Mouse (Mus musculus): ENCODE results near the gene Plekha8. TPM values are rescaled to one million over a fixed set of nuclear protein-coding genes. Genes with fewer than 3 reads are reported as not detected.

Gene Plekha8
- 10 to 100 TPM; 10.8 to 13.4 TPM for total RNA-seq (2021)
- long read RNA-seq, experiment 1, full-length matches to known transcripts: 5 of 8 reads
- long read RNA-seq, experiment 1, partial matches to known transcripts: 2 of 8 reads
- long read RNA-seq, experiment 1, other reads (novel, unspliced or antisense): 1 of 8 reads
- long read RNA-seq, experiment 2, full-length matches to known transcripts: 10 of 15 reads
- long read RNA-seq, experiment 2, partial matches to known transcripts: 0 of 15 reads
- long read RNA-seq, experiment 2, other reads (novel, unspliced or antisense): 5 of 15 reads

- peak; percentile 52 for TF ChIP-seq CTCF (conservative IDR thresholded peaks at IDR 0.05)
- H3K27ac ChIP-seq: peak within 1 kb of the TSS; percentile 82
- peak; percentile 90 to 94 for DNase-seq (ENCODE audit: low spot score in 2 of 2)
Observed at GRCm38 (mm10) chr6:54594469-54595329, at the start of gene Plekha8. Gene Plekha8 (plus strand): TSS chr6:54595111.

GRCm38 (mm10) chr6:54548314-54549019 lies 46.4 kb upstream of the Plekha8 start:
- no peak for TF ChIP-seq CTCF (conservative IDR thresholded peaks at IDR 0.05)
- H3K4me3 ChIP-seq: no peak overlapping the region
- DNase-seq (ENCODE audit: low spot score in 2 of 2): no peak
- H3K27ac ChIP-seq: no peak overlapping the region

More at GRCm38 (mm10) chr6:54594469-54595329, at the start of gene Plekha8:
- H3K4me3 ChIP-seq: peak within 1 kb of the TSS; percentile 75

DNA sequence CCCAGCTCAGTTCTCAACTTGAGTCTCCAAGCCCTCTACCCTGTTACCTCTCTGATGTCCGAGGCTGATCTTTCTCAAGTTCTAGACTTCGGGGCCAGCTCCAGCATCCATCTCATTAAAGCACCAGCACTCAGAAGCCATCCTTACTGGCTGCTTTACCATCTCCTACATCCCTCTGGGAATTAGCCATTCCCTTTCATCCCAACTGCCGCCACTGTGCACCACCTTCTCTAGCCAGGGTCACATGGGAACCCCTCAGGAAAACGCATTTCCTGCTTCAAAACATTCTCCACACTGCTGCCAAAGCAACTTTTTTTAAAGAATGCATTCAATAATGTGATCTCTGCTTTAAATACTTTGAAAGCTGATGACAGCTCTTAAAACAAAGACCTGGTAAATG lies 45.6 kb upstream of the Plekha8 start:
- TF ChIP-seq CTCF (conservative IDR thresholded peaks at IDR 0.05): no peak
- no peak overlapping the region for H3K4me3 ChIP-seq
- no peak overlapping the region for H3K27ac ChIP-seq
- DNase-seq (ENCODE audit: low spot score in 2 of 2): no peak

DNA sequence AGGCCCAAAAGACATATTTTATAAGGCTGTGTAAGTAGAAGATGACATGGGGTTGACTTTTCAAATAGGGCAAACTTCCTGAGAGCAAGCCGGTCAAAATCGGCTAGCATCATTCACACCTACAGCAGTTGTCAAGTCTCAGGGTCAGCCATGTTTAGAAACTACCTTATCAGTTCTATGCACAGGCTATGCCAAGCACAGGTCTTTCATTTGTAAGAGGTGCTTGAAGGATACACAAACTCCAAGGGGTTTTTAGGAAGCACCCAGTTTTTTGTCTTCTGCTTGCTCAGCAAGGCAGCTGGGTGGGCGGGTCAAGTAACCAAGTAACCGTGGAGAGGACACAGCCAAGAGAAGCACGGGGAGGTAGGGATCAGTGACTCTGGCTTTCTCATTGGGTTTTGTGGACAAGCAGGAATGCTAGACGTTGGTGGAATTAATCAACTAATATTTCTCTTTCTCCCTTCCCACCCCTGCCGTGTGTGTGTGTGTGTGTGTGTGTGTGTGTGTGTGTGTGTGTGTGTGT lies 44.0 kb upstream of the Plekha8 start:
- Histone ChIP-seq H3K4me3 (no peak overlapping the region), H3K27ac (no peak overlapping the region)
- DNase-seq (ENCODE audit: low spot score in 2 of 2): no peak
- TF ChIP-seq CTCF (conservative IDR thresholded peaks at IDR 0.05): no peak

GRCm38 (mm10) chr6:54552721-54553413 lies 42.0 kb upstream of the Plekha8 start:
- Histone ChIP-seq H3K4me3 (no peak overlapping the region), H3K27ac (no peak overlapping the region)
- TF ChIP-seq CTCF (conservative IDR thresholded peaks at IDR 0.05): no peak
- DNase-seq (ENCODE audit: low spot score in 2 of 2): no peak

- Histone ChIP-seq H3K27ac (peak overlapping the region; percentile 11; the same call in 1 of the 2 replicates), H3K4me3 (no peak overlapping the region)
- no peak for TF ChIP-seq CTCF (conservative IDR thresholded peaks at IDR 0.05)
- no peak for DNase-seq (ENCODE audit: low spot score in 2 of 2)
Observed at GRCm38 (mm10) chr6:54553632-54554031, 41.3 kb upstream of the Plekha8 start.

- H3K27ac ChIP-seq: peak overlapping the region; percentile 11; the same call in 1 of the 2 replicates
- TF ChIP-seq CTCF (conservative IDR thresholded peaks at IDR 0.05): peak; percentile 26; the same call in 1 of the 2 replicates
- DNase-seq (ENCODE audit: low spot score in 2 of 2): peak in 1 of 2 experiments; percentile 56
- H3K4me3 ChIP-seq: no peak overlapping the region
Observed at GRCm38 (mm10) chr6:54554341-54555110, 40.4 kb upstream of the Plekha8 start.

GRCm38 (mm10) chr6:54555816-54556215 lies 39.1 kb upstream of the Plekha8 start:
- no peak for DNase-seq (ENCODE audit: low spot score in 2 of 2)
- no peak for TF ChIP-seq CTCF (conservative IDR thresholded peaks at IDR 0.05)
- Histone ChIP-seq H3K4me3 (no peak overlapping the region), H3K27ac (no peak overlapping the region)

DNA sequence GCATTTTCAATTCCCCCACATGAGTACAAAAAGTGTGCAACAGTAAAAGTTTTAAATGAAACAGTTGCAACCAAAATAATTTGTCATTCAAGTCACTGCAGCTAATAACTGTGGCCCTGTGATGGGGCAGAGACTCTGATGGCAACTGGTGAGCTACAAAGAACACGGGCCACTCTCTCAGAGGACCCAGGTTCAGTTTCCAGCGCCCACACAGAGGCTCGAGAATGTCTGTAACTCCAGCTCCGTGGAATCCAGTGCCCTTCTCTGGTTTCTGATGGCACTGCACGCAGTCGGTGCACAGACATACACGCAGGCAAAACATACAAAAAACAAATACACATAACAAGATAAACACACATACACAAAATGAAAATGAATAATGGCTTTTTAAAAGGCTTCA lies 37.2 kb upstream of the Plekha8 start:
- DNase-seq (ENCODE audit: low spot score in 2 of 2): no peak
- no peak overlapping the region for H3K27ac ChIP-seq
- no peak for TF ChIP-seq CTCF (conservative IDR thresholded peaks at IDR 0.05)
- H3K4me3 ChIP-seq: no peak overlapping the region

DNA sequence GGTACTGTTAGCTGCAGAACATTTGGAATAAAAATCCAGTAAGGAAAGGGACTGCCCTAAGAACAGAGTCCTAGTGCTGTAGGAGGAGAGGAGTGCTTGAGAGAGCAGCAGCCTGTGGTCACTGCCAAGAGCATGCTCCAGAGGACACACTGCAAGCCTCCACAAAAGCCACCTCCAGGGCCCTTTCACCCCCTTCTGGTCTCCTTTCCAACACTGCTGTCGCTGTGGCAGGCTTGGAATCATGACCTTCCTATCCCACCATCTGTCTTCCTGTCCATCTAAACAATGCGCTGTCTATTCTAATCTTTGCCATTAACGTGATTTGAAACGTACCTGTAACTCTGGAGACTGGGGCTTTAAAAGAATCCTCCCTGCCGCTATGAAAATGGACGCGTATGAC lies 36.4 kb upstream of the Plekha8 start:
- TF ChIP-seq CTCF (conservative IDR thresholded peaks at IDR 0.05): no peak
- DNase-seq (ENCODE audit: low spot score in 2 of 2): no peak
- H3K4me3 ChIP-seq: no peak overlapping the region
- H3K27ac ChIP-seq: no peak overlapping the region

- no peak overlapping the region for H3K27ac ChIP-seq
- no peak overlapping the region for H3K4me3 ChIP-seq
- DNase-seq (ENCODE audit: low spot score in 2 of 2): no peak
- TF ChIP-seq CTCF (conservative IDR thresholded peaks at IDR 0.05): no peak
Observed at GRCm38 (mm10) chr6:54562018-54562809, 32.7 kb upstream of the Plekha8 start.
